Mouse (Mus musculus): ENCODE measurements at regions not wholly inside any gene's neighbourhood (a gene's known extent, or its start where the extent isn't known, plus 50 kb on each side); places are given as distances from the start of the nearest gene placed in this dataset.

GRCm38 (mm10) chr19:26532509-26532908 is 72.3 kb upstream of the Smarca2 start:
- TF ChIP-seq CTCF (conservative IDR thresholded peaks at IDR 0.05; ENCODE audit: low read length) = no peak
- no peak for TF ChIP-seq NANOG (IDR thresholded peaks at IDR 0.05; ENCODE audit: borderline replicate concordance, low read length)
- no peak for TF ChIP-seq POU5F1 (IDR thresholded peaks at IDR 0.05; ENCODE audit: borderline replicate concordance, low read length)
